Mouse (Mus musculus) midbrain, embryonic 15.5 days (tissue): ENCODE measurements around the gene Dcbld2. TPM values are rescaled to one million over a fixed set of nuclear protein-coding genes. Genes with fewer than 3 reads are reported as not detected.

Experiments used
- ATAC-seq: fragments of 200-750 bp; cut with Nextera tagmentation; replicated peaks from 2 replicates; pipeline ENCODE4 v1.8.0; 2017; ENCODE audit warnings: moderate TSS enrichment
- H3K27ac ChIP-seq: fragments of 300-500 bp; sonication (generic); 2 replicates; pipeline ENCODE4 v1.5.1; 2015; ENCODE audit warnings: mild to moderate bottlenecking, inconsistent platforms
- H3K27me3 ChIP-seq: fragments of 300-500 bp; sonication (generic); replicated peaks from 2 replicates; pipeline ENCODE4 v1.6.1; 2015; ENCODE audit warnings: inconsistent platforms
- H3K36me3 ChIP-seq: fragments of 300-500 bp; sonication (generic); replicated peaks from 2 replicates; pipeline ENCODE4 v1.6.1; 2015; ENCODE audit warnings: inconsistent platforms
- H3K4me1 ChIP-seq: fragments of 300-500 bp; sonication (generic); 2 replicates; pipeline ENCODE4 v1.6.1; 2015; ENCODE audit warnings: inconsistent platforms
- H3K4me2 ChIP-seq: fragments of 300-500 bp; sonication (generic); 2 replicates; pipeline ENCODE4 v1.6.1; 2015; ENCODE audit warnings: inconsistent platforms, mild to moderate bottlenecking, moderate library complexity
- H3K4me3 ChIP-seq: fragments of 300-500 bp; sonication (generic); 2 replicates; pipeline ENCODE4 v1.5.1; 2015; ENCODE audit warnings: mild to moderate bottlenecking, inconsistent platforms
- H3K9ac ChIP-seq: fragments of 300-500 bp; sonication (generic); 2 replicates; pipeline ENCODE4 v1.6.1; 2015; ENCODE audit warnings: mild to moderate bottlenecking, inconsistent platforms
- H3K9me3 ChIP-seq: fragments of 300-500 bp; sonication (generic); 2 replicates; pipeline ENCODE4 v1.6.1; 2016; ENCODE audit warnings: inconsistent platforms
- WGBS: fragments of 180-500 bp; shearing (Covaris S2); methylation state at CpG from one replicate; pipeline ENCODE4 v1.1.7; 2015; ENCODE audit warnings: mixed read lengths; 5-methylcytosine and 5-hydroxymethylcytosine counted together
- polyA plus RNA-seq: library from polyadenylated mRNA; unstranded; fragments of >200 nt; fragmentation: Nextera tagmentation; extraction: Ambion mirVana; gene quantifications from 2 replicates; pipeline ENCODE4 v1.2.1, GENCODE M21; 2015

Dcbld2 gene
- polyA plus RNA-seq, 1 experiment from 2014 or later, result 8.3 TPM

GRCm38 (mm10) chr16:58499650-58500049 lies 91.4 kb downstream of the Dcbld2 start:
- no peaks in the 10 kb centered on the region for H3K27me3 ChIP-seq
- no peak overlapping the region for H3K4me2 ChIP-seq
- ATAC-seq, result 0 out of 2 replicates have a peak, but pooled peaks have one; percentile 5
- no peak overlapping the region for H3K4me3 ChIP-seq
- no peaks in the 10 kb centered on the region for H3K36me3 ChIP-seq
- WGBS, result 40% methylated on average over 5 of the region's 5 CpGs
- H3K4me1 ChIP-seq, result peaks cover 10% of the 10 kb centered on the region; the same call in 1 of the 2 replicates
- no peaks in the 10 kb centered on the region for H3K9me3 ChIP-seq
- no peak overlapping the region for H3K9ac ChIP-seq
- peak overlapping the region; percentile 38; the same call in 1 of the 2 replicates for H3K27ac ChIP-seq

DNA sequence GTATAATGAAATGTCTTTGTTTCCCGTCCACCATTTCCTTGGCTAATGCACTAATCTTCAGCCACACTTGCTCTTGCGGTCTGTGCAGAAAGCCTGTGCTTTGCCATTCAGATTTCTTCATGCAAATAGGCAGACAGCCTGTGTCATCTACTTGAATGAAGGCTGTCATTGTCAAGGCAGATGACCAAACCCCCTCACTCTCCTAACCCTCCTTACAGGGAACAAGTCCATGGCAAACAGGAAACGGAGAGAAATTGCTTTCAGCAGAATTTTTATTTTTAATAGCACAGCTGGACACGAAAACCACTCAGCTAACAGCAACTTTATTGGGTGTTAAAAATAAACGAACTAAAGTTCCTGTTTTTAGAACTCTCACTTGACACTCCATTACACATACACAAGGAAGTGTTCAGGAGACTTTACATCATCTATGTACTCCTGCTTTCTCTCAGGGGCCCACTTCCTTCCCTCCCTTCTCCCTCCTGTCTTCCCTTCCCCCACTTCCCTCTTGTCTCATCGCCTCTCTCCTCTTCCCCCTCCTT lies 93.6 kb downstream of the Dcbld2 start:
- H3K4me2 ChIP-seq, result no peak overlapping the region
- H3K4me1 ChIP-seq, result peaks cover 10% of the 10 kb centered on the region; the same call in 1 of the 2 replicates
- 25% methylated on average over 6 of the region's 6 CpGs for WGBS
- H3K4me3 ChIP-seq, result no peak overlapping the region
- no peaks in the 10 kb centered on the region for H3K9me3 ChIP-seq
- H3K27ac ChIP-seq, result no peak overlapping the region
- no peaks in the 10 kb centered on the region for H3K36me3 ChIP-seq
- no peak for ATAC-seq
- H3K27me3 ChIP-seq, result no peaks in the 10 kb centered on the region
- no peak overlapping the region for H3K9ac ChIP-seq

- no peak for ATAC-seq
- no peaks in the 10 kb centered on the region for H3K27me3 ChIP-seq
- 71% methylated on average over 6 of the region's 6 CpGs for WGBS
- peaks cover 10% of the 10 kb centered on the region; the same call in 1 of the 2 replicates for H3K4me1 ChIP-seq
- no peaks in the 10 kb centered on the region for H3K9me3 ChIP-seq
- H3K27ac ChIP-seq, result no peak overlapping the region
- no peak overlapping the region for H3K4me3 ChIP-seq
- H3K4me2 ChIP-seq, result no peak overlapping the region
- H3K36me3 ChIP-seq, result no peaks in the 10 kb centered on the region
- H3K9ac ChIP-seq, result no peak overlapping the region
These were observed 94.3 kb downstream of the Dcbld2 start for GRCm38 (mm10) chr16:58502566-58502965.

GRCm38 (mm10) chr16:58504945-58505344 lies 96.7 kb downstream of the Dcbld2 start:
- H3K27ac ChIP-seq, result no peak overlapping the region
- H3K4me1 ChIP-seq, result peaks cover 6% of the 10 kb centered on the region; the same call in 1 of the 2 replicates
- H3K4me2 ChIP-seq, result no peak overlapping the region
- H3K36me3 ChIP-seq, result no peaks in the 10 kb centered on the region
- H3K27me3 ChIP-seq, result no peaks in the 10 kb centered on the region
- H3K9ac ChIP-seq, result no peak overlapping the region
- no peak for ATAC-seq
- H3K4me3 ChIP-seq, result no peak overlapping the region
- H3K9me3 ChIP-seq, result no peaks in the 10 kb centered on the region

- H3K27me3 ChIP-seq, result no peaks in the 10 kb centered on the region
- 0 out of 2 replicates have a peak overlapping the region, but pooled peaks have one; percentile 29 for H3K27ac ChIP-seq
- ATAC-seq, result peak; percentile 53
- no peak overlapping the region for H3K4me2 ChIP-seq
- H3K36me3 ChIP-seq, result no peaks in the 10 kb centered on the region
- 29% methylated on average over 9 of the region's 9 CpGs for WGBS
- no peak overlapping the region for H3K9ac ChIP-seq
- peaks cover 9% of the 10 kb centered on the region; the same call in 1 of the 2 replicates for H3K4me1 ChIP-seq
- no peak overlapping the region for H3K4me3 ChIP-seq
- H3K9me3 ChIP-seq, result no peaks in the 10 kb centered on the region
These were observed 104.0 kb downstream of the Dcbld2 start for GRCm38 (mm10) chr16:58512181-58512761.

- Histone ChIP-seq H3K4me2 (no peak overlapping the region), H3K27ac (0 out of 2 replicates have a peak overlapping the region, but pooled peaks have one; percentile 29), H3K36me3 (no peaks in the 10 kb centered on the region), H3K4me1 (peaks cover 9% of the 10 kb centered on the region; the same call in 1 of the 2 replicates), H3K4me3 (no peak overlapping the region), H3K27me3 (no peaks in the 10 kb centered on the region), H3K9me3 (no peaks in the 10 kb centered on the region), H3K9ac (no peak overlapping the region)
- peak; percentile 64; the same call in 1 of the 2 replicates for ATAC-seq
- 17% methylated on average over 3 of the region's 3 CpGs for WGBS
These were observed 104.6 kb downstream of the Dcbld2 start for GRCm38 (mm10) chr16:58512887-58513286.

DNA sequence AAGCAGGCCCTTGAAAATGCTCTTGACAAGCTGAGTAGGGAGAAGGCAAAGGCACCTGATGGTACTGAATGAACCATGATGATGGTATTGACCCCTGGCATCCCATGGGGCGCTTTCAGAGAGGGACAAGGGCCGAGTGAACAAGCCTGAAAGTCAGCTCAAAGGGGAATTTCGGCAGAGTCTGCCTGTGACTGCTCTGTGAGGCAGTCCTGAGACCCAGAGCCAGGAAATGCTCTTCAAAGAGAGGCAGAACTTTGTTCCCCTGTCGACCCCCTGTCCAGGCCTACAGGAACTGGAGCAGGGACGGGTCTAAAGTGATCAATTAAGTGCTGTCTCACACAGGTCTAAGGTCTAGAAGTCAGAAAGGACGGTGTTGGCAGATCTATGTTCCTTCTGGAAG lies 105.5 kb downstream of the Dcbld2 start:
- ATAC-seq, result no peak
- Histone ChIP-seq H3K9me3 (no peaks in the 10 kb centered on the region), H3K4me2 (no peak overlapping the region), H3K9ac (no peak overlapping the region), H3K27me3 (no peaks in the 10 kb centered on the region), H3K27ac (0 out of 2 replicates have a peak overlapping the region, but pooled peaks have one; percentile 29), H3K4me3 (no peak overlapping the region), H3K36me3 (no peaks in the 10 kb centered on the region), H3K4me1 (peaks cover 9% of the 10 kb centered on the region; the same call in 1 of the 2 replicates)
- 43% methylated on average over 6 of the region's 6 CpGs for WGBS

DNA sequence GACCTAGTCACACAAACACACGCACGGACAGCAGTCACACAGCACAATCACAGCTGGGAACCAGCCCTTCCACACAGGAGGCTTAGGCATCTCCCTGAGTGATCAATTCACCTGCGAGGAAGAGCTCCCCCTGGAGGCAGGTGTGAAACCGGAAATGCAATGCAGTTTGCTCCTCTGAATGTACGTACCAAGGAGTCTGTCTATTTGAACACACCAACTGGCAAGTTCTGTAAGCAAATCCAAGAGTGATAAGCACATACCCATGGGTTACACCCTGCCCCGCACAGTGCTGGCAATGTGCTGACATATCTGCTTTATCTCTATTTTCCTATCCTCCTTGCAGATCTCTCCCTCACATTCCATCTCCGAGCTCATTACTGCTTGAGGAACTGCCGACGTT lies 106.3 kb downstream of the Dcbld2 start:
- no peak for ATAC-seq
- Histone ChIP-seq H3K9ac (no peak overlapping the region), H3K27me3 (no peaks in the 10 kb centered on the region), H3K9me3 (no peaks in the 10 kb centered on the region), H3K36me3 (no peaks in the 10 kb centered on the region), H3K4me3 (no peak overlapping the region), H3K4me2 (no peak overlapping the region), H3K27ac (no peak overlapping the region), H3K4me1 (peaks cover 9% of the 10 kb centered on the region; the same call in 1 of the 2 replicates)
- 91% methylated on average over 9 of the region's 9 CpGs for WGBS

GRCm38 (mm10) chr16:58516161-58516560 lies 107.9 kb downstream of the Dcbld2 start:
- no peak for ATAC-seq
- Histone ChIP-seq H3K36me3 (no peaks in the 10 kb centered on the region), H3K27ac (no peak overlapping the region), H3K4me3 (no peak overlapping the region), H3K9me3 (no peaks in the 10 kb centered on the region), H3K4me2 (no peak overlapping the region), H3K4me1 (peaks cover 9% of the 10 kb centered on the region; the same call in 1 of the 2 replicates), H3K27me3 (no peaks in the 10 kb centered on the region; the same call in 1 of the 2 replicates), H3K9ac (no peak overlapping the region)
- 89% methylated on average over 2 of the region's 2 CpGs for WGBS

DNA sequence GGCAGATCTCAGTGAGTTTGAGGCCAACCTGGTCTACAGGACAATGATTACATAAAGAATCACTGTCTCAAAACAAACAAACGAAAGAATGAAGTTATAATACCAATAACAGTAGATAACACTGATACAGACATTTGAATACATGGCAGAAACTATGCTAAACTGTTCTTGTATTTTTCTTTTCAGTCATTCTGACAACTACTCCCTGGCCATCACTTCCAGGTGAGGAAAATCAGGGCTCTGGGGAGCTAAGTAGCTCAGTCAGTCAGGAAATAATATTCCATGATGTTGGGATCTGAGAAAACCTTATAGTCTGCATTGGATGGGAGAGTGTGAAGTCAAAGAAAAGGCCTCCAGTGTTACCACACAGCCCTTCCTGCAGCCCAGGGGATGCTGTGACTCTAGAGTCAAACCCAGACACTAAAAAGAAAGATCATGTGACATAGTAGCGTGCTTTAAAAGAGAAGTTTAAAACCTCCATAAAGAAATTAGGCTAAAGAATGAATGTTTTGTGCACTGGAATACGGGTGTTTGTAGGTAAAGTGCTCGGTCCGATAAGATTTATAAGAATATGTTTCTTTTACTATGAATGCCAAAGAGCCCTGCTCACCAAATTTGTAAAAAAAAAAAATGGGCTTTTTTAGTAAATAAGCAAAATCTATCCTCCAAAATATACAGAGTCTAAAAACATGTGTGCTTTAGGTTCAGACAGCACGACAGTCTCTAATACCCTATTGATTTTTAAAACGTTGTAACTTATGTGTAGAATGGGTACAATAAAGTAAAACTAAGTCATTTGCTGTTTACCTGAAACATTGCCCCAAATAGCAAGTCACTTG lies 108.9 kb downstream of the Dcbld2 start:
- H3K36me3 ChIP-seq, result no peaks in the 10 kb centered on the region
- H3K9ac ChIP-seq, result no peak overlapping the region
- no peak overlapping the region for H3K4me3 ChIP-seq
- H3K4me1 ChIP-seq, result peaks cover 11% of the 10 kb centered on the region
- H3K27ac ChIP-seq, result no peak overlapping the region
- no peak for ATAC-seq
- no peaks in the 10 kb centered on the region; the same call in 1 of the 2 replicates for H3K27me3 ChIP-seq
- H3K9me3 ChIP-seq, result no peaks in the 10 kb centered on the region
- no peak overlapping the region for H3K4me2 ChIP-seq
- 91% methylated on average over 7 of the region's 7 CpGs for WGBS
